Mouse (Mus musculus) lung, embryonic 15.5 days (tissue): ENCODE measurements around the gene Olfr1513. TPM values are rescaled to one million over a fixed set of nuclear protein-coding genes. Genes with fewer than 3 reads are reported as not detected.
A peak's percentile ranks its signal among the peaks of the same experiment; 100 is the strongest.
"Not testable (repeated sequence)": the region's sequence is repeated elsewhere in the genome, so short reads cannot be mapped to it uniquely, and the experiment has no call there.

Experiments used
- ATAC-seq: fragments of 200-750 bp; cut with Nextera tagmentation; 2 replicates; pipeline ENCODE4 v1.8.0; 2017; ENCODE audit warnings: moderate number of reproducible peaks, borderline replicate concordance; ENCODE audit not compliant: low FRiP score, low TSS enrichment; ENCODE audit errors: extremely low read depth
- H3K27ac ChIP-seq: fragments of 300-500 bp; sonication (generic); 2 replicates; pipeline ENCODE4 v1.5.1; 2015; ENCODE audit warnings: moderate library complexity, mild to moderate bottlenecking, inconsistent platforms
- H3K27me3 ChIP-seq: fragments of 300-500 bp; sonication (generic); 2 replicates; pipeline ENCODE4 v1.6.1; 2015; ENCODE audit warnings: inconsistent platforms
- H3K36me3 ChIP-seq: fragments of 300-500 bp; sonication (generic); 2 replicates; pipeline ENCODE4 v1.6.1; 2015; ENCODE audit warnings: inconsistent platforms
- H3K4me1 ChIP-seq: fragments of 300-500 bp; sonication (generic); 2 replicates; pipeline ENCODE4 v1.6.1; 2015; ENCODE audit warnings: inconsistent platforms
- H3K4me2 ChIP-seq: fragments of 300-500 bp; sonication (generic); 2 replicates; pipeline ENCODE4 v1.6.1; 2015; ENCODE audit warnings: inconsistent platforms, mild to moderate bottlenecking, moderate library complexity
- H3K4me3 ChIP-seq: fragments of 300-500 bp; sonication (generic); 2 replicates; pipeline ENCODE4 v1.5.1; 2015; ENCODE audit warnings: mild to moderate bottlenecking, inconsistent platforms
- H3K9ac ChIP-seq: fragments of 300-500 bp; sonication (generic); 2 replicates; pipeline ENCODE4 v1.6.1; 2015; ENCODE audit warnings: inconsistent platforms
- H3K9me3 ChIP-seq: fragments of 300-500 bp; sonication (generic); 2 replicates; pipeline ENCODE4 v1.6.1; 2016; ENCODE audit warnings: inconsistent platforms
- WGBS: fragments of 180-500 bp; shearing (Covaris S2); methylation state at CpG from one replicate; pipeline ENCODE4 v1.1.7; 2015; 5-methylcytosine and 5-hydroxymethylcytosine counted together
- polyA plus RNA-seq: library from polyadenylated mRNA; unstranded; fragments of >200 nt; fragmentation: Nextera tagmentation; extraction: Ambion mirVana; gene quantifications from 2 replicates; pipeline ENCODE4 v1.2.1, GENCODE M21; 2015

Gene Olfr1513
- polyA plus RNA-seq = not detected in 2 replicates

DNA sequence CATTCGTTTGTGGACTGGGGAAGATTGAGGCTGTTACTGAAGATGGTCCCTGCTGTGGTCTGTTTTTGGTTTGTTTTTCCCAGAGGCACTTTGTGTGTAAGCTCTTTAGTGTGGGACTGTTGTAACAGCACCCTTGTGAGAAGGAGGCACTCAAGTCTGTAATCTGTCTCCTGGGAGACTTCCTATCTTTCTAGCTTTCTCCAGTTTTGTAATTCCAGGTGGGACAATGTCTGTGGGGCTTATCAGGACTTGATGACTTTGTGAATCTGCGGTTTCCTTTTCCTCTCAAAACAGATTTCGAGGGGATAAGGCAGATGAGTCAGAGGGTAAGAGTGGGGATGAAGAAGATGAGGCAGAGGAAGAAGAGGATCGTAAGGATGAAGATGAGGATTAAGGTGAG lies at the start of gene Olfr1513:
Gene Olfr1513, minus strand, starts transcription at position 101 of the 400 bp plus-strand sequence.
- no peak within 1 kb of the TSS for H3K4me2 ChIP-seq
- no peak for ATAC-seq
- H3K9ac ChIP-seq = no peak within 1 kb of the TSS
- H3K9me3 ChIP-seq = no peaks in the 10 kb centered on the region
- H3K36me3 ChIP-seq = no peaks in the 10 kb centered on the region
- no peak within 1 kb of the TSS for H3K27ac ChIP-seq
- H3K4me1 ChIP-seq = no peaks in the 10 kb centered on the region
- H3K4me3 ChIP-seq = no peak within 1 kb of the TSS
- H3K27me3 ChIP-seq = no peaks in the 10 kb centered on the region
- 58% methylated on average over 4 of the region's 4 CpGs for WGBS

DNA sequence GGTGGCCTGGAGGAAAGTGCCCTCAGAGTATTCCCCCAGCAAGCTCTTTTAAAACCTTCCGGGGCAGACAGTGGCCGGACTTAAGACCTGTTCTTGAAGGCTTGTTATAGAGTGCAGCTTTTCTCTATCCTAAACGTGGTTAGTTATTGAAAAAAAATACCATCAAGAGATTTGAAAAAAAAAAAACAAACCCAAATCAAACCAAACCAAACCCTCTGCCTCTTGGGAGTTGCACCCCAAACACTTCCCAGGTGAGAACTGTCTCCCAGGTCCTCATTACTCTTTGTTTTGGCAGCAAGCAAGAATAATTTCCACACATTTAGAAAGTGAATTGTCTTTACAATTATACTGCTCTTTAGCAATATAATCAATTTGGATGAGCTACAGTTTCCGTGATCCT lies 41.1 kb upstream of the Olfr1513 start, which contains the start of gene Olfr1511:
Gene Olfr1511, minus strand, starts transcription at position 101 of the 400 bp plus-strand sequence.
- H3K9ac ChIP-seq = no peak within 1 kb of the TSS
- H3K27ac ChIP-seq = no peak within 1 kb of the TSS
- WGBS = 68% methylated on average over 4 of the region's 4 CpGs
- H3K36me3 ChIP-seq = no peaks in the 10 kb centered on the region
- no peak within 1 kb of the TSS for H3K4me2 ChIP-seq
- no peaks in the 10 kb centered on the region for H3K9me3 ChIP-seq
- no peaks in the 10 kb centered on the region for H3K27me3 ChIP-seq
- H3K4me3 ChIP-seq = no peak within 1 kb of the TSS
- no peaks in the 10 kb centered on the region for H3K4me1 ChIP-seq
- no peak for ATAC-seq

GRCm38 (mm10) chr14:52390084-52390848 lies 34.1 kb upstream of the Olfr1513 start:
- H3K36me3 ChIP-seq, H3K9me3 ChIP-seq, H3K4me2 ChIP-seq, ATAC-seq, H3K27me3 ChIP-seq, H3K9ac ChIP-seq, H3K27ac ChIP-seq, H3K4me1 ChIP-seq, H3K4me3 ChIP-seq: not testable (repeated sequence)
- WGBS = 72% methylated on average over 9 of the region's 9 CpGs

DNA sequence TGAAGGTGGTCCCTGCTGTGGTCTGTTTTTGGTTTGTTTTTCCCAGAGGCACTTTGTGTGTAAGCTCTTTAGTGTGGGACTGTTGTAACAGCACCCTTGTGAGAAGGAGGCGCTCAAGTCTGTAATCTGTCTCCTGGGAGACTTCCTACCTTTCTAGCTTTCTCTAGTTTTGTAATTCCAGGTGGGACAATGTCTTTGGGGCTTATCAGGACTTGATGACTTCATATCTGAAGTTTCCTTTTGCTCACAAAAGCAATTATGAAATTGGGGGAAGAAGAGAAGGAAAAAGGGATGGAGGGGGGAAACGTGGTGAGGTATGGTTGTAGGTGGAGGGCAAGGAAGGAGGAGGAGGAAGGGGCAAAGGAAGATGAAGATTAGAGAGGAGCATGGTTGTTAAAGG lies 22.9 kb upstream of the Olfr1513 start, which contains the start of gene Olfr1512:
Gene Olfr1512, minus strand, starts transcription at position 101 of the 400 bp plus-strand sequence.
- Histone ChIP-seq H3K27me3 (no peaks in the 10 kb centered on the region), H3K4me1 (no peaks in the 10 kb centered on the region), H3K9me3 (no peaks in the 10 kb centered on the region), H3K4me3 (no peak within 1 kb of the TSS), H3K4me2 (no peak within 1 kb of the TSS), H3K9ac (no peak within 1 kb of the TSS), H3K36me3 (no peaks in the 10 kb centered on the region), H3K27ac (no peak within 1 kb of the TSS)
- WGBS = 74% methylated on average over 2 of the region's 2 CpGs
- no peak for ATAC-seq

DNA sequence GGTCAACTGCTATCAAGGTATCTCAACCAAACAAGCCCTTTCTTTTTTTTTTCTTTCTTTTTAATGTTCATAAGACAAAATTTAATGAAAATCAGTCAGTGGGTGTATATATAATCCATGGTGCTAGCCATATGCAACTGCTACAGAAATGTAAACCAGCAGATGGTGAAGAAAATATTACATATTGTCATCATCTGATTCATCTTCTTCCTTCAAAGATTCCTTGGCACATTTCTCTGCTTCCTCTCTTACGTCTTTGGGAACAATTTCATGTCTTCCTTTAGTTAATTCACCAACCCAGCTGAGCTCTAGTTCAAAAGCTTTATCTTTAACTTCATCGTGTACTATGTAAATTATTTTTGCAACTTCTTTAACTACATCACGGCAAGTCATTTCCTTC lies 12.5 kb upstream of the Olfr1513 start:
- 77% methylated on average over 3 of the region's 3 CpGs for WGBS
- Histone ChIP-seq H3K4me2 (no peak overlapping the region), H3K27me3 (no peaks in the 10 kb centered on the region), H3K4me3 (no peak overlapping the region), H3K9ac (no peak overlapping the region), H3K4me1 (no peaks in the 10 kb centered on the region), H3K9me3 (no peaks in the 10 kb centered on the region), H3K27ac (no peak overlapping the region), H3K36me3 (no peaks in the 10 kb centered on the region)
- no peak for ATAC-seq

DNA sequence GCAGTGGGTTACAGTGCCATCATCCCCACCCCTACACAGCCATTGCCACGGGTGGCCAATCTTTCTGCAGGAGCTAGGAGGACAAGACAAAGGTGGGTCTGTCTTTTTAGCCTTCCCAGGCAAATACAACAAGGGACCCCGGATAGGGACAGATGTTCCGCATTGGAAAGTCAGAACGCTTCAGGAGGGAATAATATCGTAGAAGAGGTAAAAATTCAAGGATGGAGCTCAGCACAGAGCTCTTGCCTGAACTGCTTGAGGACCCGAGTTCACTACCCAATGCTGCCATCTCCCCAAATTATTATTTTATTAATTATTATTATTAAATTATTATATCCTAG lies 16.7 kb downstream of the Olfr1513 start:
- H3K9me3 ChIP-seq = no peaks in the 10 kb centered on the region
- H3K27ac ChIP-seq = no peak overlapping the region
- H3K4me2 ChIP-seq = no peak overlapping the region
- peaks cover 9% of the 10 kb centered on the region; the same call in 1 of the 2 replicates for H3K27me3 ChIP-seq
- H3K4me1 ChIP-seq = no peaks in the 10 kb centered on the region
- 66% methylated on average over 6 of the region's 6 CpGs for WGBS
- ATAC-seq = no peak
- no peak overlapping the region for H3K9ac ChIP-seq
- no peaks in the 10 kb centered on the region for H3K36me3 ChIP-seq
- no peak overlapping the region for H3K4me3 ChIP-seq

DNA sequence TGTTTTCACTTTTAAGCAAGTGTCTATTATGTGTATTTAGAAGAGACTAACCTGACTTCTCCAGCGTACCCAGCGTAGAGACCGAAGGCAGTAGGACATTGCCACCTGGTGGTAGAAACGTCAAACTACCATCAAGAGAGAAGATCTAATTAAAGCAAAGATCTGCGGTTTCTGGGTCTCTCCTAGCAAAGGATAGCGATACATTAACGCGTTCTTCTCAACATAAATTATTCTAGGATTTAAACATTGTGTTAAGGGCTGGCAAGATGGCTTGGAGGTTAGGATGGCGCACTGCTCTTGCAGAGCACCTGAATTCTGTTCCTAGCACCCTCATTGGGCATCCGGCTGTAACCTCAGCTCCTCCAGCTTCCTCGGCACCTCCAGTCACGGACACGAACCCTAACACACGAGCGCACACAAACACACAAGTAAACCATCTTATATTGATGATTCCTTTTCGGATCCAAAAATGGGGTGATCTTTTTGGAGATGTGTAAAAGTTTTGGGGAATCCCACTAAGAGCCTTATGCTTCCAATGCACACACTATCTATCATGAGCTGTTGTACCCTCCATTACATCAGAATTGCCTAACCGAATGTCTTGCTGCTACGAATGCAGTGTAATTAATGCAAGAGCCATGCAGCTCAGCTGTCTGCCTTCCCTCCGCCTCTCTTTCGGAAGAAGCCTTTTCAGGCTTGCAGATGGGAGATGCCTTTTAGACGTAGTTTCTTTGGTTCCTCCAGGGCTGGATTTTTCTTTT lies 17.3 kb downstream of the Olfr1513 start:
- ATAC-seq = no peak
- Histone ChIP-seq H3K9me3 (no peaks in the 10 kb centered on the region), H3K9ac (no peak overlapping the region), H3K4me1 (no peaks in the 10 kb centered on the region), H3K4me3 (no peak overlapping the region), H3K27me3 (peaks cover 9% of the 10 kb centered on the region; the same call in 1 of the 2 replicates), H3K4me2 (peak overlapping the region; percentile 32), H3K27ac (no peak overlapping the region), H3K36me3 (no peaks in the 10 kb centered on the region)
- WGBS = 28% methylated on average over 21 of the region's 21 CpGs

GRCm38 (mm10) chr14:52332171-52332570 lies 24.0 kb downstream of the Olfr1513 start:
- Histone ChIP-seq H3K9me3 (no peaks in the 10 kb centered on the region), H3K27ac (no peak overlapping the region), H3K36me3 (no peaks in the 10 kb centered on the region), H3K4me3 (no peak overlapping the region), H3K4me2 (no peak overlapping the region), H3K9ac (no peak overlapping the region), H3K4me1 (0 out of 2 replicates have a peak, but pooled peaks cover 11% of the 10 kb centered on the region), H3K27me3 (peaks cover 40% of the 10 kb centered on the region)
- WGBS = 68% methylated on average over 2 of the region's 3 CpGs
- ATAC-seq = no peak

DNA sequence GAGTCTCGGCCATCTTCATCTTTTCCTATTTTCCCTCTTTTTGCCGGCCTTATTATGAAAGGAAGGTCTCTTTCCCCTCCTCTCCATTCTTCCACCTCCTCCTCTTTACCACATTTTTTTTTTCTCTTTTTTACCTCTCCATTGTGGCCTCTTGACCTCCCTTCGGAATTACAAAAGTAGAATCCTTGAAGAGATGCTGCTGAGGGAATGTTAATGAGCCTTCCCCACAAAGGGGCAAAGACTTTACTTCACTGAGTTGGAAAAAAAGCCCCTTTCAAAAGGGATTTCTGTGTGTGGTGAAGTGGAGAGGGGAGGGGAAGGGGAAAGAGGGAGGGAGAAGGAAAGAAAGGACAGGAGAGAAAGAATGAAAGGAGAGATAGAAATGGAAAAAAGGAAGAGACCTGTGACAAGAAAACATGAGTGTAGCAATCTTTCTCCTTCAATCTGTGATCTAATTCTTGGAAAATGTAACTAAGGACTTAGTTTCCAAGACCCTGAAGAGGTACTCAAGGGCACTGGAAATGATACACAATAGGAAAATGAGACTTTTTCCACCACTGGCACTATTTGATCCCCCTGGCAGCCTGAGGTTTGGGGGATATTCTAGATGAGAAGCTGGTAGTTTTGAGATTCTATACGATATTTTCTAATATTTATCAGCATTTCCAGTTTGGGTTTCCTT lies 25.0 kb downstream of the Olfr1513 start:
- 27% methylated on average over 4 of the region's 4 CpGs for WGBS
- Histone ChIP-seq H3K4me3 (no peak overlapping the region), H3K27ac (no peak overlapping the region), H3K4me1 (0 out of 2 replicates have a peak, but pooled peaks cover 11% of the 10 kb centered on the region), H3K9ac (no peak overlapping the region), H3K4me2 (no peak overlapping the region), H3K9me3 (no peaks in the 10 kb centered on the region), H3K36me3 (no peaks in the 10 kb centered on the region), H3K27me3 (peaks cover 49% of the 10 kb centered on the region)
- ATAC-seq = no peak

DNA sequence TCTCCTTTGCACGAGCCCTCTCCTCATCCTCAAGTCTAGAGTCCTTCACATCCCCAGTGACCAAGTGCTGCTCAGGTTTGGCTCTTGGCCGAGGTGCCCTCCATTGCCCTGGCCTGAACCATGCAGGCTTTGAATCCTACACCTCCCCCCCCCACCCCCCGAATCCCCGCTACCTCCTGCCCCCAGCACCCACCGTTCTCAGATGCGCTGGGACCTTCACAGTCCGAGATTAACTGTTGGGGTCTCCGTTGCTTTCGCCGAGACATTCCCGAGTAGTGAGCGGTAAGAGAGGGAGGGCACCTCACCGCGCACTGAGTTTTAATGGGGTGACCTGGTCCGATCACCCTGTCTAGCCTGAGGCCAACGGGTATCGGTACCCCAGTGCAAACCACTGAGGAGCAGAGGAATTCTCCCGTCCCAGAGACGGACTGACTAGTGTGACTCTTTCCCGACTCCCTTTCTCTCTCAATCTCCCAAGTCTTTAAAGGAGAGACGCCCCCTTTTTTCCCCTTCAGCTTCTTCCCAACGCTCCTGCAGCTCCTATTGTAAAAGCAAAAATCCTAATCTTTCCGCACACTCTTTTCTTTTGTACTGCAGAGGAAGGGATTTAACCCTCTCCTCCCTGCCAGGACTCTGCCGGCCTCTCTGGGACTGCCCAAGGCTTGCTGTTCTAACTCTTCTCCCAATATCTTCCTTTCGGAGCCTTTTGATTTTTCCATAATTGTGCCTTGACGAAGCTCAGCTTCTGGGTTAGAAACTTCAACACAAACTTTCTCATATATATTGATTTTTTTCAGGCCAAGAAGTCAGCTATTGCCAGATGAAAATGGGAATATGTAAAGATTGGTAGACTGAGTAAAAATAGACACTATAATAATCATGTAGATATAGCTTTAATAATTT lies 28.0 kb downstream of the Olfr1513 start, which contains the start of gene Sall2:
Gene Sall2, minus strand, starts transcription at position 853 of the 903 bp plus-strand sequence.
- Histone ChIP-seq H3K27ac (no peak within 1 kb of the TSS), H3K4me3 (peak within 1 kb of the TSS; percentile 34), H3K36me3 (no peaks in the 10 kb centered on the region), H3K4me2 (peak within 1 kb of the TSS; percentile 71), H3K4me1 (0 out of 2 replicates have a peak, but pooled peaks cover 11% of the 10 kb centered on the region), H3K27me3 (peaks cover 58% of the 10 kb centered on the region), H3K9me3 (no peaks in the 10 kb centered on the region), H3K9ac (peak within 1 kb of the TSS; percentile 20; the same call in 1 of the 2 replicates)
- 2% methylated on average over 26 of the region's 26 CpGs for WGBS
- ATAC-seq = no peak
